Mouse (Mus musculus) neural tube, embryonic 12.5 days (tissue): ENCODE measurements around the gene Kif13a. TPM values are rescaled to one million over a fixed set of nuclear protein-coding genes. Genes with fewer than 3 reads are reported as not detected.

Experiments used
- ATAC-seq: fragments of 200-750 bp; cut with Nextera tagmentation; 2 replicates; pipeline ENCODE4 v1.8.0; 2017; ENCODE audit warnings: low read depth, mild to moderate bottlenecking, moderate TSS enrichment, moderate library complexity; ENCODE audit not compliant: low FRiP score
- H3K27ac ChIP-seq: fragments of 300-500 bp; sonication (generic); 2 replicates; pipeline ENCODE4 v1.5.1; 2016
- H3K27me3 ChIP-seq: fragments of 300-500 bp; sonication (generic); replicated peaks from 2 replicates; pipeline ENCODE4 v1.6.1; 2016; ENCODE audit warnings: mild to moderate bottlenecking
- H3K36me3 ChIP-seq: fragments of 300-500 bp; sonication (generic); 2 replicates; pipeline ENCODE4 v1.6.1; 2016; ENCODE audit warnings: mild to moderate bottlenecking
- H3K4me1 ChIP-seq: fragments of 300-500 bp; sonication (generic); 2 replicates; pipeline ENCODE4 v1.6.1; 2016
- H3K4me2 ChIP-seq: fragments of 300-500 bp; sonication (generic); replicated peaks from 2 replicates; pipeline ENCODE4 v1.6.1; 2016; ENCODE audit warnings: mild to moderate bottlenecking
- H3K4me3 ChIP-seq: fragments of 300-500 bp; sonication (generic); 2 replicates; pipeline ENCODE4 v1.5.1; 2016
- H3K9ac ChIP-seq: fragments of 300-500 bp; sonication (generic); 2 replicates; pipeline ENCODE4 v1.6.1; 2016; ENCODE audit warnings: mild to moderate bottlenecking
- H3K9me3 ChIP-seq: fragments of 300-500 bp; sonication (generic); 2 replicates; pipeline ENCODE4 v1.6.1; 2016; ENCODE audit warnings: mild to moderate bottlenecking
- WGBS: fragments of 180-500 bp; shearing (Covaris S2); methylation state at CpG from one replicate; pipeline ENCODE4 v1.1.7; 2016; 5-methylcytosine and 5-hydroxymethylcytosine counted together
- polyA plus RNA-seq: library from polyadenylated mRNA; unstranded; fragments of >200 nt; fragmentation: Nextera tagmentation; extraction: Ambion mirVana; gene quantifications from 2 replicates; pipeline ENCODE4 v1.2.1, GENCODE M21; 2016

Gene Kif13a
- polyA plus RNA-seq, 1 experiment from 2014 or later, result 22.1 TPM

DNA sequence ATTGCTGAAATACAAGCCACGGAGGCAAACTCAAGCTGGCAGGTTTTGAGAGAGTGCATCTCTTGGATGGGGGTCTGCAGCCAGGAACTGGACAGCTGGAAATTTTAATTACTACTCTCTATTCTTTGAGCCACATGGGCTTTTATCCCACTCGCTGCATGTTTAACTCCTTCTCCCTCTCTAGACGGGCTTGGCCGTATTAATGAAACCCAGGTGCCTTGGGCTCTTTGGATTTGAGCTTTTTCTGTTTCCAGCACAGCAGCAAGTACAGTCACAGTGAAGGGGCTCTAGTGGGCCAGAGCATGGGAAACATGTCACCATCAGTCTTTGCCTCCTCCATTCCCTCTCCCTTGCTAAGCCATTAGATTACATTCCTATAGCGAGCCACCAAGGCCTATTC, 16.4 kb upstream of the Kif13a start:
- no peak for ATAC-seq
- WGBS, result 63% methylated on average over 5 of the region's 5 CpGs
- H3K27ac ChIP-seq, result no peak overlapping the region
- H3K4me2 ChIP-seq, result no peak overlapping the region
- H3K36me3 ChIP-seq, result no peaks in the 10 kb centered on the region
- peaks cover 7% of the 10 kb centered on the region; the same call in 1 of the 2 replicates for H3K4me1 ChIP-seq
- H3K9me3 ChIP-seq, result no peaks in the 10 kb centered on the region
- H3K9ac ChIP-seq, result no peak overlapping the region
- H3K27me3 ChIP-seq, result no peaks in the 10 kb centered on the region
- no peak overlapping the region for H3K4me3 ChIP-seq

DNA sequence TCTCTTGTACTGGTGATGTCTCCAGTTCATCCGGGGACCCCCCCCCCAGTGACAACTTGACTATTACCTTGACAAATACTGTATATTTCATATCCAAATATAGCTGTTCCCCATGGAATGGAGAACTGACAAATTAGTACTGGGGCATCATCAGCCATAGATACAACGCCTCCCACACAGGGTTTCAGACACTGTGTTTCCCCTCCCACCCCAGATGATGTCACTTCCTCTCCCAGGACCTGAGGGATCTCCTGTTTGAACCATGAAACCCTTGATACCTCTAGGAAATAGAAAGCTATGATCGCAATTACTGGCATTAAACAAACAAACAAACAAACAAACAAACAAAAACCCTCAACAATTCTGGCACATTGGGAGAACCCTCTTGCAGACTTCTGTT, 15.6 kb upstream of the Kif13a start:
- no peak overlapping the region for H3K4me2 ChIP-seq
- 78% methylated on average over 3 of the region's 3 CpGs for WGBS
- no peaks in the 10 kb centered on the region for H3K9me3 ChIP-seq
- no peak overlapping the region for H3K4me3 ChIP-seq
- H3K4me1 ChIP-seq, result peaks cover 7% of the 10 kb centered on the region; the same call in 1 of the 2 replicates
- no peak overlapping the region for H3K9ac ChIP-seq
- H3K27me3 ChIP-seq, result no peaks in the 10 kb centered on the region
- H3K36me3 ChIP-seq, result no peaks in the 10 kb centered on the region
- ATAC-seq, result no peak
- H3K27ac ChIP-seq, result no peak overlapping the region

DNA sequence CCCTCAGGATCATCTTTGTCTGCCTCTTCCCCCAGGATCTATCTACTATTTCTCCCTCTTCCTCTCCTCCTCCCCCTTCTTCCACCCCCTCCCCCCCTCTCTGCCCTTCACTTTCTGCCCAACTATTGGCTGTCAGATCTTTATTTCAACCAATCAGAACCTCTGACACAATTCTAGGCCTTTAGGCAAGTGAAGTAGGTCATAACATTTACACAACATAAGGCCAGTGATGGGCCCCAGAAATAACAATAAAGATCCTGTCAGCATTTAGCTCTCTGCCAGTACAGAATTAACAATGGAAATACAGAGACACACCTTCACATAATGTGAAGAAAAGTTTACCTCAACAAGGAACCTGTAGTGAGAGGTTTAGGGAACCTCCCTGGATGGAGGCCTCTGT, 13.6 kb upstream of the Kif13a start:
- H3K9me3 ChIP-seq, result no peaks in the 10 kb centered on the region
- H3K27me3 ChIP-seq, result no peaks in the 10 kb centered on the region
- H3K4me1 ChIP-seq, result peaks cover 7% of the 10 kb centered on the region; the same call in 1 of the 2 replicates
- H3K9ac ChIP-seq, result no peak overlapping the region
- H3K36me3 ChIP-seq, result no peaks in the 10 kb centered on the region
- ATAC-seq, result no peak
- no peak overlapping the region for H3K4me2 ChIP-seq
- no peak overlapping the region for H3K27ac ChIP-seq
- no peak overlapping the region for H3K4me3 ChIP-seq

DNA sequence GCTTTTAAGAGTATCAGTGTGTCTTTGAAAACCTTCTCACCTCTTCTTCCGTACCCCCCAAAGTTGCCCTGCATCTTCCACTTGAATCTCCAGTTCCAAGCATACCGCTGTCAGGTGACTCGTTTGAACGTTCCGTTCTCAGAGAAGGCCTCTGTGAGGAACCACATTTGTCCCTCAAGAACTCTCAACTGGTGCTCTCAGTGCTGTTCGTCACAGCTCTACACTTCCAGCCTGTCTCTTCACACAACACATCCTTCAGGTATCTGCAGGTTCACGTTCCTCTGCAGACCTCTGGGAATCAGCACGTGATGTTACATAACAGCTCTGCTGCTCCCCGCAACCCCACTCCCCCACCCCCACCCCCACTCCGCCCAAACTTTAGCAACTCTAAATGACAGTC, 4.4 kb upstream of the Kif13a start:
- Histone ChIP-seq H3K9me3 (no peaks in the 10 kb centered on the region), H3K4me2 (no peak overlapping the region), H3K36me3 (no peaks in the 10 kb centered on the region), H3K4me3 (no peak overlapping the region), H3K4me1 (peaks cover 6% of the 10 kb centered on the region), H3K27me3 (no peaks in the 10 kb centered on the region), H3K27ac (no peak overlapping the region), H3K9ac (no peak overlapping the region)
- no peak for ATAC-seq
- 84% methylated on average over 10 of the region's 10 CpGs for WGBS

DNA sequence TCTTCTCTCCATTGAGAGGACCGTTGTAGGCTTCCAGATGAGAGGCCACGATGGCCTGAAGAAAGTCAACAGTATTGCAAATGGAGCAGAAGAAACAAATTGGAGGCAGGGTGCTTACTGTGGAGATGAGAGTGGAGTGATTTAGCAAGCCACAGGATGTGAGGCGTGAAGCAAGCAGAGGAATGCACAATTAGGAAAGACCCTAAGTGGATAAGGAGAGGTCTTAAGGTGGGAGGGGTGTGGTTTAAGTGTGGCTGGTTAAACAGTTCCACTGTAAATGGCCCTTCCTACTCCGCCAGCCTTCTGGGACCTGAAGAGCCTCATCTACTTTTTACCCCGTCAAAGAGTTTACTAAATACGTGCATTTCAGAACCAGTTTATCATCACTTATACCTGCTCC, 3.2 kb upstream of the Kif13a start:
- Histone ChIP-seq H3K4me1 (peaks cover 15% of the 10 kb centered on the region), H3K4me3 (no peak overlapping the region), H3K9me3 (no peaks in the 10 kb centered on the region), H3K27ac (no peak overlapping the region), H3K4me2 (no peak overlapping the region), H3K36me3 (no peaks in the 10 kb centered on the region), H3K27me3 (no peaks in the 10 kb centered on the region), H3K9ac (no peak overlapping the region)
- ATAC-seq, result no peak
- 79% methylated on average over 6 of the region's 6 CpGs for WGBS

DNA sequence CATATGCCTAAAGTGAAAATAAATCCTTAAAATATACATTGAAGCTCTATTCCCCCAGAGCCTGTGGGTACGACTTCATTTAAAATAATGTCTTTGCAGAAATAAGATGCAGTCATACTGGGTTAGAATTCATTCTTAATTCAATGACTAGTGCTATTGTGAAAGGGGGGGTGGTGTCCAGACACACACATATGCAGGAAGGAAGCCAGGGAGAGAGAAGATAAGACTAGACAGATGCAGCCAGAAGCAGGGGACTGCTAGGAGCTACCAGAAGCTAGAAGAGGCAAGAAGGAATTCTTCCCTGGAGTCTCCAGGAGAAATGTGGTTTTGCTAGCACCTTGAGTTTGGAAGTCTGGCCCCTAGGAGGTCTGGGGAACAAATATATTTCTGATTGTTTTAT, 2.4 kb upstream of the Kif13a start:
- Histone ChIP-seq H3K27ac (no peak overlapping the region), H3K9me3 (no peaks in the 10 kb centered on the region), H3K4me1 (peaks cover 15% of the 10 kb centered on the region), H3K4me2 (no peak overlapping the region), H3K4me3 (no peak overlapping the region), H3K36me3 (peaks cover under 1% of the 10 kb centered on the region; the same call in 1 of the 2 replicates), H3K27me3 (no peaks in the 10 kb centered on the region), H3K9ac (no peak overlapping the region)
- WGBS, result 82% methylated on average over 1 of the region's 1 CpGs
- ATAC-seq, result no peak

DNA sequence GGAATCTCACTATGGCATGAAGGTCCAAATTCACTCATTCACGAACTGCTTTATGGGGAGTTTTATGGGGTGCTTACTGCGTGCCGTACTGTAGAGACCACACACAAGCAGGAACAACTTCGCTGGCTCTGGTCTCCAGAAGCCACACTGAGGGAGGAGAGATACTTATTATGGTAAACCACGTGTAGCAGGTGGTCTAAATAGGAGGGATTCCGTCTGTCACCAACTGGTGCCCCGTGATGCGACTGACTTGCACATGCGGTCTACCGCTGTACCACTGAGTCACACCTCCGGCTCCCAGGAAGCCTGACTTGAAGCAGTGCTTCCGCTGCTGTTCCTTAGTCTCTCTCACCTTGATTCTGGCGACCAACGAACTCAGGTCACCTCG, 986 bp upstream of the Kif13a start:
- Histone ChIP-seq H3K4me3 (peak overlapping the region; percentile 82), H3K9me3 (no peaks in the 10 kb centered on the region), H3K9ac (peak overlapping the region; percentile 83), H3K27me3 (no peaks in the 10 kb centered on the region), H3K4me1 (peaks cover 17% of the 10 kb centered on the region), H3K27ac (peak overlapping the region; percentile 94; the same call in 1 of the 2 replicates), H3K4me2 (peak overlapping the region; percentile 70), H3K36me3 (peaks cover 8% of the 10 kb centered on the region; the same call in 1 of the 2 replicates)
- ATAC-seq, result peak; percentile 11
- WGBS, result 2% methylated on average over 15 of the region's 15 CpGs

DNA sequence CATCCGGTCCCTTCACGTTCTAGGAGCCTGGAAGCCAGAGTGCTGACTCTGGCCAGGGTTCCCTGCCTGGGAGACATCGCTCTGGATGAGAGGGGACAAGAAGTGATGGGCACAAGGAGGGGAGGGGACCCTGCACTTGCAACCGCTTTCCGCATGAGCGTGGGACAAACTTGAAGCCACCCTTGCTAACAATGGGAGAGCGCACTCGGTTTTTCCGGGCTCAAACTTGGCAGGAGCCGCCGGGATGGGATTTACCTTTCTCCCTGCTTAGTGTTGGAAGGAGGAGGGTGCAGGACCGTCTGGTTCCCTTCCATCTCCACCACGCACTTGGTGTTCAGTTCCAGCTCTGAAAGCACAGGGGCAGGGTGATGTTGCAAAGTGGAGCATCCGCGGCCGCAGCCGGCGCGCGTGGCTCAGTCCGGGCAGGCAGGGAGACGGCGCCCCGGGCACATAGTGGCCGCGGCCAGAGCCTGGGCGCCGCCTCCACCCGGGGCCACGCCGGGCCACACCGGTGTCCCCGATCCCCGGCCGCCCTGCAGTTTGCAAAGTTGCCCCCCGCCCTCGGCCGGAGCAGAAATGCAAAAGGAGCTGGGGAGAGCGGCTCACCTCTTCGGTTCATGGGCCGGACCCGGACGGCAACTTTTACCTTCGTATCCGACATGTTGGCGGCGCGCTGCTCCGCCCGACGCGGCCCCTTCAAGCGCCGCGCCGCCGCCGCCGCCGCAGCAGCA, 541 bp downstream of the Kif13a start:
- Histone ChIP-seq H3K27ac (peak overlapping the region; percentile 94), H3K4me3 (peak overlapping the region; percentile 82), H3K4me2 (peak overlapping the region; percentile 70), H3K27me3 (no peaks in the 10 kb centered on the region), H3K4me1 (peaks cover 19% of the 10 kb centered on the region), H3K36me3 (peaks cover 9% of the 10 kb centered on the region; the same call in 1 of the 2 replicates), H3K9me3 (no peaks in the 10 kb centered on the region), H3K9ac (peak overlapping the region; percentile 83)
- WGBS, result under 1% methylated on average over 60 of the region's 60 CpGs
- ATAC-seq, result peak; percentile 73

DNA sequence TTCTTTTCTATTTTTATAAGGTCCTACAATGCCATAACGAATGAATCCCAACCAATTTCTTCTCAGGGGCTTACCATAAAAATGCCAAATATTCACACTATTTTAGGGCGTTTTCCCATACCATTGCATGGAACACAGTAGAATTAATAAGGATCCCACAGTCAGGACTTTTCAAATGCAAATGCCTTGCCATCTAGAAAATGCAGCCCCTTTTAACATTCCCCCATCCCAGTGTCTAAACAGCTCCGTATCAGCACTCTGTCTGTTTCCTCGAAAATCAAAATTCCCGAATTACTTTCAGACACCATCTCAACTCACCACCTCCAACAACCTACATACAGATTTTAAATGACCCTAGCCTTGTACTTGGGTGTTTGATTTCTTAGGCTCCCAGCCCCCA, 1.3 kb downstream of the Kif13a start:
- Histone ChIP-seq H3K4me3 (peak overlapping the region; percentile 82), H3K4me1 (peaks cover 19% of the 10 kb centered on the region), H3K27me3 (no peaks in the 10 kb centered on the region), H3K27ac (no peak overlapping the region), H3K9me3 (no peaks in the 10 kb centered on the region), H3K36me3 (peaks cover 9% of the 10 kb centered on the region; the same call in 1 of the 2 replicates), H3K9ac (no peak overlapping the region), H3K4me2 (peak overlapping the region; percentile 70)
- WGBS, result 21% methylated on average over 5 of the region's 5 CpGs
- no peak for ATAC-seq

DNA sequence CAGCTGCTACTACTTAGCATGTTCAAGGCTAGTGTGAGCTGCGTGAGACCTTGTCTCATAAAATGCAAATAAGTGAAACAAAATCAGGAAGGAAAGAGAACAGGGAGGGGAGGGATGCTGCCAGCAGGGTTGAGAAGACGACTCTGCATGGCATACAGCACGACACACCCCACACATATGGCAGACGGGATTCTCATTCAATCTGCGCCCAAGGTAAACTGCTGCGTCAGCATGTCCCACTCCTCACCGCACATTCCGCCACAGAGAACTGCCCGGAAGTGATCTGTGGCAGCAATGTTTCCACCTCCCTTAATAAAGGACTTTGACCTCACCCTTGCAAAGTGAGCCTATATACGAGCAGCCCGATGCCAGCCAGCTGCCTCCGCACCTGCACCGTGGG, 4.0 kb downstream of the Kif13a start:
- Histone ChIP-seq H3K4me3 (no peak overlapping the region), H3K4me2 (no peak overlapping the region), H3K27me3 (no peaks in the 10 kb centered on the region), H3K36me3 (peaks cover 9% of the 10 kb centered on the region; the same call in 1 of the 2 replicates), H3K9ac (no peak overlapping the region), H3K4me1 (peaks cover 15% of the 10 kb centered on the region), H3K27ac (no peak overlapping the region), H3K9me3 (no peaks in the 10 kb centered on the region)
- WGBS, result 88% methylated on average over 13 of the region's 13 CpGs
- ATAC-seq, result no peak

DNA sequence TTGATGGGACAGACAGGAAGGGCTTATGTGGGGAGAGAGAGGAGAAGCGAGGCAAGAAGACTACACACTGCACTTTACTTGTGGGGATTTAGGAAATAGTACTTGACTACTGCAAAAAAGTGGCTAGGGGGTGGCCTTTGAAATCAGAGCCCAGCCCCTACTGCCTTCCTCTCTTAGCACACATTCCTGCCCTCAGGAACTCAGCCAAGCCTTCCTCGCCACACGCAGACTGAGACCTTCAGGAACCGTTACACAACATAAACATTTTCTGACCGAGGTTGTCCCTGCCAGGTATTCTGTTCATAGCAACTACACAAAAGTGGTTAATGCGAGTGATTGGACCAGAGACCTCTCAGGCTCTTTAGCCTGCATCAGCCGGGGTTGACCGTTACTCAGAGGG, 8.1 kb downstream of the Kif13a start:
- Histone ChIP-seq H3K27ac (no peak overlapping the region), H3K27me3 (no peaks in the 10 kb centered on the region), H3K4me2 (no peak overlapping the region), H3K4me3 (no peak overlapping the region), H3K9ac (no peak overlapping the region), H3K4me1 (peaks cover 4% of the 10 kb centered on the region; the same call in 1 of the 2 replicates), H3K36me3 (peaks cover 6% of the 10 kb centered on the region; the same call in 1 of the 2 replicates), H3K9me3 (no peaks in the 10 kb centered on the region)
- WGBS, result 89% methylated on average over 8 of the region's 8 CpGs
- no peak for ATAC-seq

DNA sequence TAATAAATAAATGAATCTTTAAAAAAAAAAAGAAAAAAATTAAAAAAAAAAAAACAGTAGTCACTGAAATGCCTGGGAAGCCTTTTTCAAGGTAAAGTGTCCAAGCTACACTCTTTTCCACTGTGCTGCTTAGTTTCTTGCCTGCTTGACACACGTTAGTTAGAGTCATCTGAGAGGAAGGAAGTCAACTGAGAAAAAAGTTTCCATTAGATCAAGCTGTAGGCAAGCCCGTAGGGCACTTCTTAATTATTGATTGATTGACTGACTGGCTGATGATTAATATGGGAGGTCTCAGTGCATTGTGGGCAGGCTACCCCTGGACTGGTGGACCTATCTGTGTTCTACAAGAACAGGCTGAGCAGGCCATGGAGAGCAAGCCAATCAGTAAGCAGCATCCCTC, 9.9 kb downstream of the Kif13a start:
- H3K9me3 ChIP-seq, result no peaks in the 10 kb centered on the region
- H3K4me1 ChIP-seq, result no peaks in the 10 kb centered on the region
- no peaks in the 10 kb centered on the region for H3K36me3 ChIP-seq
- H3K27me3 ChIP-seq, result no peaks in the 10 kb centered on the region
- H3K4me3 ChIP-seq, result no peak overlapping the region
- 89% methylated on average over 2 of the region's 2 CpGs for WGBS
- no peak for ATAC-seq
- H3K27ac ChIP-seq, result no peak overlapping the region
- no peak overlapping the region for H3K4me2 ChIP-seq
- no peak overlapping the region for H3K9ac ChIP-seq

DNA sequence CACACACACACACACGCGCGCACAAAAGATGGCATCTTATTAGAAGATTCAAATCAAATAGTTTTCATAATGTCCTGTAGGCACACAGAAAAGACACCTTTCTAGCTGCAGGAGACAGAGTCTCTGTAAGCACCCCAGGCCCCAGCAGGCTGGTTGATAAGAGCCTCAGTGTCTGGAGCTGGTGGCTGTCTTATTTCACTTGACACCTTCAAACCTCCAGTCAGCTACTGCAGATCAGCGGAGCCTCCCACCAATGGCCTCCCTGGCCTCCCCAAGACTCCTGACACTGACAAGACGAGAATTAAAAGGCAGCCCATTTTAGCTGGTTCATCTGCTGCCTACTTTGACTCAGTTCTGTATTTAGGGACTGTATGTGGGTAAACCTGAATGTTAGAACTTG, 11.2 kb downstream of the Kif13a start:
- H3K4me3 ChIP-seq, result no peak overlapping the region
- H3K4me1 ChIP-seq, result no peaks in the 10 kb centered on the region
- H3K9ac ChIP-seq, result no peak overlapping the region
- no peaks in the 10 kb centered on the region for H3K27me3 ChIP-seq
- no peak for ATAC-seq
- WGBS, result 89% methylated on average over 5 of the region's 5 CpGs
- no peak overlapping the region for H3K27ac ChIP-seq
- no peaks in the 10 kb centered on the region for H3K9me3 ChIP-seq
- H3K36me3 ChIP-seq, result no peaks in the 10 kb centered on the region
- H3K4me2 ChIP-seq, result no peak overlapping the region
